27 mouse cellular contexts compared by ENCODE assay signal in the genomic region with DNA sequence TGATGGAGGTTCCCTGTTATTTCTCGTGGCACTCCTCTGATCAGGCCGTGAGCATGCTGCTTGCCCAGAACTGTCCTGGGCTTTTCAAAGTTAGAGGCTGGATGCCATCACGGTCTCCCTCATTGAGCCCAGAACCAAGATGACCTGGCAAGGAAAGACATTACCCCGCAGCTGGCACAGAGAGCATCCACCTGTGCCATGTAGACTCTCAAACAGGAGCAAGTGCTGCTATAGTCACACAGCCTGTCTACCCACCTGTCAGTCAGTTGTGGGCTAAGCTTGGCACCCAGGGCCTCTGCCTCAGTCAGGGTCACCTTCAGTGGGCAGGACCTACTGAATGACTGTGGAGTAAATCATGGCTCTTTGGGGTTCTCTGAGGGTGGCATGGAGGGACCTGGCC. TPM values are rescaled to one million over a fixed set of nuclear protein-coding genes. Genes with fewer than 3 reads are reported as not detected.
"Had no signal": no experiment of that assay in that cellular context is flagged by ENCODE, and none has a peak within 500 bp of the region (broad histone marks: within the 10 kb centered on the region; RNA-seq: fewer than 3 reads in every experiment).

No protein-coding gene starts in this region.

- H3K36me3 ChIP-seq: lung, embryonic 15.5 days; midbrain, embryonic 13.5 days; midbrain, embryonic 15.5 days; neural tube, embryonic 12.5 days; stomach, embryonic 15.5 days had no signal

- H3K27me3 ChIP-seq: lung, embryonic 15.5 days; midbrain, embryonic 13.5 days; midbrain, embryonic 15.5 days; neural tube, embryonic 12.5 days; stomach, embryonic 15.5 days had no signal

- H3K9me3 ChIP-seq: lung, embryonic 15.5 days; megakaryocyte, embryonic 14.5 days; midbrain, embryonic 13.5 days; midbrain, embryonic 15.5 days; neural tube, embryonic 12.5 days; stomach, embryonic 15.5 days had no signal

- H3K27ac ChIP-seq: lung, embryonic 15.5 days; macrophage; midbrain, embryonic 13.5 days; midbrain, embryonic 15.5 days; neural tube, embryonic 12.5 days; stomach, embryonic 15.5 days; stomach, postnatal 0 days had no signal

- H3K4me1 ChIP-seq: lung, embryonic 15.5 days; midbrain, embryonic 13.5 days; midbrain, embryonic 15.5 days; neural tube, embryonic 12.5 days; stomach, embryonic 15.5 days had no signal

- DNase-seq: liver, postnatal 0 days; lung, adult 2 months; lung, postnatal 14 days; lung, postnatal 36 days; retina, postnatal 1 day; right cerebral cortex, adult 18-20 months; right cerebral cortex, postnatal 25 days; right cerebral cortex, postnatal 4 days; thymus, adult 2 months; thymus, postnatal 25 days; thymus, postnatal 4 days had no signal

- H3K4me3 ChIP-seq: lung, embryonic 15.5 days; megakaryocyte, embryonic 14.5 days; midbrain, embryonic 13.5 days; midbrain, embryonic 15.5 days; neural tube, embryonic 12.5 days; stomach, embryonic 15.5 days had no signal

RNA-seq across cellular contexts. Expression of a gene that starts 6.6 kb away (rescaled TPM):
- total RNA-seq: midbrain, postnatal 0 days; monocyte, adult 5-6 weeks; neutrophil, adult 5-6 weeks had no signal
- polyA plus RNA-seq: liver, postnatal 0 days; lung, adult 2 months; lung, postnatal 0 days; macrophage; midbrain, embryonic 11.5 days; midbrain, embryonic 13.5 days; midbrain, embryonic 15.5 days; midbrain, postnatal 0 days; neural tube, embryonic 12.5 days; neural tube, embryonic 14.5 days; spleen, adult 2 months; stomach, postnatal 0 days; urinary bladder, adult 2 months had no signal
